Mouse (Mus musculus) limb, embryonic 13.5 days (tissue): ENCODE measurements around the gene C530008M17Rik. TPM values are rescaled to one million over a fixed set of nuclear protein-coding genes. Genes with fewer than 3 reads are reported as not detected.

Experiments
- ATAC-seq: fragments of 200-750 bp; cut with Nextera tagmentation; 2 replicates; pipeline ENCODE4 v1.8.0; 2017; ENCODE audit warnings: low read depth, moderate number of reproducible peaks, moderate TSS enrichment; ENCODE audit not compliant: low FRiP score
- H3K27ac ChIP-seq: fragments of 300-500 bp; sonication (generic); 2 replicates; pipeline ENCODE4 v1.5.1; 2015; ENCODE audit warnings: inconsistent platforms, mild to moderate bottlenecking, moderate library complexity
- H3K27me3 ChIP-seq: fragments of 300-500 bp; sonication (generic); 2 replicates; pipeline ENCODE4 v1.6.1; 2015; ENCODE audit warnings: mild to moderate bottlenecking, inconsistent platforms
- H3K36me3 ChIP-seq: fragments of 300-500 bp; sonication (generic); 2 replicates; pipeline ENCODE4 v1.6.1; 2015; ENCODE audit warnings: inconsistent platforms, mild to moderate bottlenecking, moderate library complexity
- H3K4me1 ChIP-seq: fragments of 300-500 bp; sonication (generic); 2 replicates; pipeline ENCODE4 v1.6.1; 2015; ENCODE audit warnings: inconsistent platforms
- H3K4me2 ChIP-seq: fragments of 300-500 bp; sonication (generic); replicated peaks from 2 replicates; pipeline ENCODE4 v1.6.1; 2015; ENCODE audit warnings: inconsistent platforms, mild to moderate bottlenecking, moderate library complexity
- H3K4me3 ChIP-seq: fragments of 300-500 bp; sonication (generic); 2 replicates; pipeline ENCODE4 v1.5.1; 2015; ENCODE audit warnings: moderate library complexity, mild to moderate bottlenecking, inconsistent platforms
- H3K9ac ChIP-seq: fragments of 300-500 bp; sonication (generic); 2 replicates; pipeline ENCODE4 v1.6.1; 2015; ENCODE audit warnings: mild to moderate bottlenecking, inconsistent platforms
- H3K9me3 ChIP-seq: fragments of 300-500 bp; sonication (generic); 2 replicates; pipeline ENCODE4 v1.6.1; 2016; ENCODE audit warnings: inconsistent platforms
- whole genome bisulfite sequencing: fragments of 180-500 bp; shearing (Covaris S2); methylation state at CpG from one replicate; pipeline ENCODE4 v1.1.7; 2015; 5-methylcytosine and 5-hydroxymethylcytosine counted together
- polyA plus RNA-seq: library from polyadenylated mRNA; unstranded; fragments of >200 nt; fragmentation: Nextera tagmentation; extraction: Ambion mirVana; gene quantifications from 2 replicates; pipeline ENCODE4 v1.2.1, GENCODE M21; 2015

Gene C530008M17Rik
- polyA plus RNA-seq, 1 experiment from 2014 or later, result 24.2 TPM

DNA sequence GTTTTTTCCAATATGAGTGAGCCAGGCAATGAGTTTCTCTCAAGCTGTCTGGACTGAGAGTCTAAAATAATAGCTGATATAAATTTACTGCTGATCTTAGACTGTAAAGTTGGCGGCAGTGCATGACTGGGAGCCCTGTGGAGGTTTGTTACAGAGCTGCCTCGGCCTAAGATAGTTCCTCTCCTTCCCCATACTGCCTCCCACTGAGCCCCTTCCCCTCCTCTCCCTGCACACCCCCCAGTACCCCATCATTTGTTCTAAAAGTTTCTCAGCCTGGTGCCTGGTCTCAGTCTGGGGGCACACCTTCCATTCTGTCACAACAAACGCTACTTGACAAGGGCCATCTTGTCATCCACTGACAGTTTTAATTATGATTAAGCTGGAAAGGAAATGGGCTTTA, 63.6 kb downstream of the C530008M17Rik start:
- Histone ChIP-seq H3K36me3 (peaks cover 28% of the 10 kb centered on the region), H3K4me2 (no peak overlapping the region), H3K4me3 (no peak overlapping the region), H3K27me3 (no peaks in the 10 kb centered on the region), H3K4me1 (peaks cover 12% of the 10 kb centered on the region; the same call in 1 of the 2 replicates), H3K9ac (no peak overlapping the region), H3K9me3 (peaks cover 6% of the 10 kb centered on the region; the same call in 1 of the 2 replicates), H3K27ac (no peak overlapping the region)
- 39% methylated on average over 3 of the region's 3 CpGs for WGBS
- no peak for ATAC-seq

DNA sequence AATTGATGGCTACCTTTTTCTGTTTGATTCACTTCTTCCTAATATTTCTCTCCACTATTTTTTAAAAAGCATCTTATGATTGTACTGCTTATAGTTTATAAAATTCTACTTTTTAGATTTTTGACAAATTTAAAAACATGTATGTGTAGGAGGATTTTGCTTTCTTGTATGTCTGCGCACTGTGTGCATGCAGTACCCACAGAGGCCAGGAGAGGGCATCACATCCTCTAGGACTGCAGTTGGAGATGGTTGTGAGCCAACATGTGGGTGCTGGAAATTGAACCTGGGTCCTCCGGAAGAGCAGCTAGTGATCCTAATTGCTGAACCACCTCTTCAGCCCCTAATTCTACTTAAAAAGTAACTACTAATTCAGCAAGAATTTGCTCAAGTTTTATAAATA, 68.6 kb downstream of the C530008M17Rik start:
- Histone ChIP-seq H3K9ac (no peak overlapping the region), H3K27me3 (no peaks in the 10 kb centered on the region), H3K4me3 (no peak overlapping the region), H3K9me3 (peaks cover 6% of the 10 kb centered on the region; the same call in 1 of the 2 replicates), H3K36me3 (peaks cover 32% of the 10 kb centered on the region), H3K4me2 (no peak overlapping the region), H3K4me1 (no peaks in the 10 kb centered on the region), H3K27ac (no peak overlapping the region)
- no peak for ATAC-seq
- WGBS, result 96% methylated on average over 2 of the region's 2 CpGs

DNA sequence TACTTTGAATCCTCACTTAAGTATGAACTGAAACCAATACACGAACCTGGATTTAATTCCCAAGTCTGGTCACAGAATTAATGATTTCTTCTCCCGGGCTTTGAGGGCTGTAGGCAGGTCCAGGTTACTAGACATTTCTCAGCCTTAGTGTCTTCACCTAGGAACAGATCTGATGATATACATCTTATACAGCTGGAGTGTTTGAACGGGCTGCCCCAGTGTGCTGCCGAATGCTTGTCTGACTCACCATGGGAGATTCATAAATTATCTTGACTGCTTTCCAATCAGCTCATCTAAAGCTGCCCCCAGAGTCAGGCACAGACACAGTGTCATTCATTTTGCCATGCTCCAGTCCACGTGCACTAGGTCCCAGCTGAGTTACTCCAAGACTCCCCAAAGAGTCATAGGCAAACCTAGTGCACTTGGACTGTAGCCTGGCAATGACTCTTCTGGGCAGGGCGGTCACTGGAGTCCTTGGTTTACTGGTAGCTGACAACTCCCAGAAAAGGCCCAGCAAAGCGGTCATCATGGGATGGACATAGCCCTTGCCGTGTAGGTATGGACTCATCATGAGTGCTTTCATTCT, 70.3 kb downstream of the C530008M17Rik start:
- no peak overlapping the region for H3K4me2 ChIP-seq
- peaks cover 6% of the 10 kb centered on the region; the same call in 1 of the 2 replicates for H3K9me3 ChIP-seq
- no peak for ATAC-seq
- no peaks in the 10 kb centered on the region for H3K4me1 ChIP-seq
- no peak overlapping the region for H3K27ac ChIP-seq
- no peaks in the 10 kb centered on the region for H3K27me3 ChIP-seq
- peaks cover 27% of the 10 kb centered on the region for H3K36me3 ChIP-seq
- 89% methylated on average over 8 of the region's 8 CpGs for WGBS
- H3K9ac ChIP-seq, result no peak overlapping the region
- H3K4me3 ChIP-seq, result no peak overlapping the region

DNA sequence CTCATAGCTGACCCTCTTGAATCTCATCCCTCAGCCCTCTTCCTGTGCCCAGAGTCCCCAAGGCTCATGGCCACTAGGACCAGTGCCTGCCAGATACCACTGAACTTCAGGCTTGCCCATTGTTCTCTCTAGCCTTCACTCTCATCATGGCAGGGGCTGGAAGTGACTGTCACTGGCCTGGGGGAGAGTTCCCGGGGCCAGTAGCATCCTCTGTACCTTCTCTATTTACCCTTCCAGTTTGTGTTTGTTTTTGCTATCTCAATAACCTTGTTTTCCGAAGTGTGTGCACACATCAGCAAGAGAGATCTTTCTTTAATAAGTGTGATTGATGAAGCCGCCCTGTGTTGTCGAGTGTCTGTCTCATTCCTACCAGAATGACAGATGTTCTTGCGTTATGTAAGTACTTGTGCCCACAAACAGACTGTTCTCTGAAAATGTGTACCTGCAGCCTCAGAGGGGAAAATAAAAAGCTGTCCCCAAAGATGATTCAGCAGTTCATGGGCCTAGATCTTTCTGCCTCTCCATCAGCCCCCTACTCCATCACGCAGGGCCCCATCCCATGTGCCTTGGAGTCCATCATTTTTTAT, 76.8 kb downstream of the C530008M17Rik start:
- Histone ChIP-seq H3K9ac (no peak overlapping the region), H3K4me1 (no peaks in the 10 kb centered on the region), H3K9me3 (no peaks in the 10 kb centered on the region), H3K27ac (no peak overlapping the region), H3K4me3 (no peak overlapping the region), H3K4me2 (no peak overlapping the region), H3K27me3 (no peaks in the 10 kb centered on the region), H3K36me3 (peaks cover 6% of the 10 kb centered on the region)
- WGBS, result 92% methylated on average over 6 of the region's 6 CpGs
- ATAC-seq, result no peak

GRCm38 (mm10) chr5:76741463-76741862, 85.2 kb downstream of the C530008M17Rik start:
- H3K9me3 ChIP-seq, result no peaks in the 10 kb centered on the region
- ATAC-seq, result no peak
- peaks cover 13% of the 10 kb centered on the region for H3K36me3 ChIP-seq
- no peaks in the 10 kb centered on the region for H3K4me1 ChIP-seq
- 95% methylated on average over 6 of the region's 6 CpGs for WGBS
- no peak overlapping the region for H3K27ac ChIP-seq
- H3K9ac ChIP-seq, result no peak overlapping the region
- H3K4me2 ChIP-seq, result no peak overlapping the region
- H3K27me3 ChIP-seq, result no peaks in the 10 kb centered on the region
- H3K4me3 ChIP-seq, result no peak overlapping the region

- 95% methylated on average over 6 of the region's 6 CpGs for WGBS
These were observed 85.8 kb downstream of the C530008M17Rik start for GRCm38 (mm10) chr5:76742076-76742475.

DNA sequence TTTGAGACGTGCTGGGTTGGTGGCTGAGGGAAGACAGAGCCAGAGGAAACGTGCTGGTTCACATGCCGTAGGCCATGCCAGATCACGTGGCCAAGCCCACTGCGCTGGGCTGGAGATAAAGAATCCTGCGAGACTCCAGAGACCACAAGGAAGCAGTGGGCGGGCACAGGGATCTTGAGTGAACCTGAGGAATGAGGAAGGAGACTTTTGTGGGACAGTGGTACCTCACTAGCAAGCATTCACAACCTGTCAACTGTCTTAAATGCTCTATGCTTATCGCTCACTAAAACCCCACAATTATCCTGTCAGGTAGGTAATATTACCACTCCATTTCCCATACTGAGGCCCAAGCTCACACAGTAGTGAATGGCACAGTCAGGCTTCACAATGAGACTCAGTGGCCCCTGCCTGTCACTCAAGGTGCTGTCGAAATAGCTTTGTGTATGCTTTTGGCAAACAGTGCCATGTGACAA, 88.5 kb downstream of the C530008M17Rik start:
- Histone ChIP-seq H3K9ac (no peak overlapping the region), H3K4me1 (no peaks in the 10 kb centered on the region), H3K36me3 (peaks cover 13% of the 10 kb centered on the region), H3K4me2 (no peak overlapping the region), H3K9me3 (no peaks in the 10 kb centered on the region), H3K4me3 (no peak overlapping the region), H3K27ac (no peak overlapping the region), H3K27me3 (no peaks in the 10 kb centered on the region)
- no peak for ATAC-seq
- 84% methylated on average over 9 of the region's 9 CpGs for WGBS

More at GRCm38 (mm10) chr5:76742076-76742475, 85.8 kb downstream of the C530008M17Rik start:
- Histone ChIP-seq H3K9me3 (no peaks in the 10 kb centered on the region), H3K27me3 (no peaks in the 10 kb centered on the region), H3K4me3 (no peak overlapping the region), H3K36me3 (peaks cover 13% of the 10 kb centered on the region), H3K4me1 (no peaks in the 10 kb centered on the region), H3K4me2 (no peak overlapping the region), H3K27ac (no peak overlapping the region), H3K9ac (no peak overlapping the region)
- ATAC-seq, result no peak

- 59% methylated on average over 7 of the region's 7 CpGs for WGBS
- H3K4me1 ChIP-seq, result no peaks in the 10 kb centered on the region
- no peak for ATAC-seq
- H3K4me3 ChIP-seq, result no peak overlapping the region
- H3K4me2 ChIP-seq, result no peak overlapping the region
- H3K9ac ChIP-seq, result no peak overlapping the region
- H3K27me3 ChIP-seq, result no peaks in the 10 kb centered on the region
- peaks cover 4% of the 10 kb centered on the region; the same call in 1 of the 2 replicates for H3K36me3 ChIP-seq
- no peaks in the 10 kb centered on the region for H3K9me3 ChIP-seq
- H3K27ac ChIP-seq, result no peak overlapping the region
These were observed 91.5 kb downstream of the C530008M17Rik start for GRCm38 (mm10) chr5:76747851-76748250.

- no peak overlapping the region for H3K27ac ChIP-seq
- H3K4me3 ChIP-seq, result no peak overlapping the region
- no peaks in the 10 kb centered on the region for H3K27me3 ChIP-seq
- no peaks in the 10 kb centered on the region for H3K36me3 ChIP-seq
- no peaks in the 10 kb centered on the region for H3K9me3 ChIP-seq
- H3K4me1 ChIP-seq, result no peaks in the 10 kb centered on the region
- H3K4me2 ChIP-seq, result no peak overlapping the region
- ATAC-seq, result no peak
- WGBS, result 87% methylated on average over 5 of the region's 5 CpGs
- no peak overlapping the region for H3K9ac ChIP-seq
These were observed 96.0 kb downstream of the C530008M17Rik start for GRCm38 (mm10) chr5:76752351-76752750.

DNA sequence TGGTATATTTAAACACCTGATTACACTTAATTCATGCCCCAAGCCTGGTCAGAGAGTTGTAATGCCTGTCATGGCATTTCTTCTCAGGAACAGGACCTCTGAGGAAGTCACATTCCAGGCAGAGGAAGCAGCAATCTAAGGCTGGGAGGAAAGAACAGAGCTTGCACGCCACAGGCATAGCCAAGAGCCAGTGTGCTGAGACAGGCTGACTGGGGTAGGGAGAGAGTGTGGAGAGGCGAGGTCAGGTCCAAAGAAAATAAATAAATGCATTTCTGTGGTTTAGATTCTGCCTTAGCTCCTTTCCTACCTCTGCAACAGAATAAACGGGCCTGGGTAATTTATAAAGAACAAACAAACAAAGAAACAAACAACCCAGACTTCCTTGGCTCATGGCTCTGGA, 104.0 kb downstream of the C530008M17Rik start:
- no peak overlapping the region for H3K27ac ChIP-seq
- no peak overlapping the region for H3K4me2 ChIP-seq
- no peaks in the 10 kb centered on the region for H3K9me3 ChIP-seq
- H3K27me3 ChIP-seq, result no peaks in the 10 kb centered on the region
- peaks cover 31% of the 10 kb centered on the region for H3K4me1 ChIP-seq
- ATAC-seq, result no peak
- no peak overlapping the region for H3K4me3 ChIP-seq
- no peak overlapping the region for H3K9ac ChIP-seq
- WGBS, result 74% methylated on average over 3 of the region's 3 CpGs
- H3K36me3 ChIP-seq, result peaks cover 7% of the 10 kb centered on the region; the same call in 1 of the 2 replicates

GRCm38 (mm10) chr5:76762030-76762698, 105.9 kb downstream of the C530008M17Rik start:
- H3K9ac ChIP-seq, result no peak overlapping the region
- peaks cover 31% of the 10 kb centered on the region for H3K4me1 ChIP-seq
- ATAC-seq, result peak; percentile 16; the same call in 1 of the 2 replicates
- 66% methylated on average over 14 of the region's 14 CpGs for whole genome bisulfite sequencing
- no peak overlapping the region for H3K4me3 ChIP-seq
- peaks cover 16% of the 10 kb centered on the region for H3K36me3 ChIP-seq
- no peak overlapping the region for H3K4me2 ChIP-seq
- no peaks in the 10 kb centered on the region for H3K9me3 ChIP-seq
- H3K27ac ChIP-seq, result no peak overlapping the region
- no peaks in the 10 kb centered on the region for H3K27me3 ChIP-seq

DNA sequence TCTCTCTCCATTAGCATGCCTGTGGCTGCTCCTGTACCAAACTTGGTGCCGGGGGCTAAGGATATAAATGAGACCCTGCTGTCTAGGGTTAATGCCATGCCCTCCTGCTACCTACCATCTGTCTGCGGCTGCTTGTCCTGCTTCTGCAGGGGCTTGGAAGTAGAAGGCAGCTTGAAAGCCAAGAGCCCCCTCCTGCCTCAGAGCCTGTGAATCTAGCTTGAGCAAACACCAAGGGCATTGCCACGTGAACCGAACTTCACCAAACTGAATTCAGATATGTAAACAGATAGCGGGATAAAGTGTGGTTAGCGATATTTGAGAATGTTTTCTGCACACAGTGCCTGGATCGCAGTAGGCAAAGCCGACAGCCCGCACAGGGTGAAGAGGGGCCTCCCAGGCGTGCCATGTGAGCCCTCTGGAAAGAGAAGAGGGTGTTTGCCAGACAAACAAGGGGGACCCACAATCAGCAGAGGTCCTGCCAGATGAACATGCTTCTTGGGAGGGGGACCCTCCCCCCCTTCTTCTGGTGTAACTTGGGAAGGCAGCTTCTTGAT, 106.9 kb downstream of the C530008M17Rik start:
- Histone ChIP-seq H3K9me3 (no peaks in the 10 kb centered on the region), H3K4me3 (no peak overlapping the region), H3K4me2 (peak overlapping the region; percentile 30), H3K36me3 (peaks cover 20% of the 10 kb centered on the region), H3K27ac (peak overlapping the region; percentile 58; the same call in 1 of the 2 replicates), H3K4me1 (peaks cover 31% of the 10 kb centered on the region), H3K9ac (no peak overlapping the region), H3K27me3 (no peaks in the 10 kb centered on the region)
- WGBS, result 52% methylated on average over 10 of the region's 10 CpGs
- peak; percentile 70 for ATAC-seq
